Mouse (Mus musculus) stomach, embryonic 14.5 days (tissue): Measurements from ENCODE around the gene Psmd5. TPM values are rescaled to one million over a fixed set of nuclear protein-coding genes. Genes with fewer than 3 reads are reported as not detected.
A peak's percentile ranks its signal among the peaks of the same experiment; 100 is the strongest.
"Not testable (repeated sequence)": the region's sequence is repeated elsewhere in the genome, so short reads cannot be mapped to it uniquely, and the experiment has no call there.

Experiments used
- ATAC-seq: fragments of 200-750 bp; cut with Nextera tagmentation; 2 replicates; pipeline ENCODE4 v1.8.0; 2017; ENCODE audit warnings: low read depth, moderate TSS enrichment; ENCODE audit not compliant: insufficient number of reproducible peaks, insufficient read depth, low FRiP score
- H3K27ac ChIP-seq: fragments of 300-500 bp; sonication (generic); 2 replicates; pipeline ENCODE4 v1.5.1; 2014; ENCODE audit warnings: mild to moderate bottlenecking, low read length, moderate library complexity, mixed read lengths
- H3K27me3 ChIP-seq: fragments of 300-500 bp; sonication (generic); 2 replicates; pipeline ENCODE4 v1.6.1; 2014; ENCODE audit warnings: low read length, control low read depth, mixed read lengths; ENCODE audit not compliant: control insufficient read depth, insufficient read depth
- H3K36me3 ChIP-seq: fragments of 300-500 bp; sonication (generic); 2 replicates; pipeline ENCODE4 v1.6.1; 2014; ENCODE audit warnings: mild to moderate bottlenecking, control low read depth, low read length, moderate library complexity, mixed read lengths; ENCODE audit not compliant: control insufficient read depth, insufficient read depth
- H3K4me1 ChIP-seq: fragments of 300-500 bp; sonication (generic); 2 replicates; pipeline ENCODE4 v1.6.1; 2014; ENCODE audit warnings: low read length, control low read depth, mixed read lengths; ENCODE audit not compliant: control insufficient read depth, insufficient read depth
- H3K4me2 ChIP-seq: fragments of 300-500 bp; sonication (generic); replicated peaks from 2 replicates; pipeline ENCODE4 v1.6.1; 2014; ENCODE audit warnings: low read depth, low read length, control low read depth
- H3K4me3 ChIP-seq: fragments of 300-500 bp; sonication (generic); 2 replicates; pipeline ENCODE4 v1.5.1; 2014; ENCODE audit warnings: low read depth, low read length, control low read depth
- H3K9ac ChIP-seq: fragments of 300-500 bp; sonication (generic); replicated peaks from 2 replicates; pipeline ENCODE4 v1.6.1; 2014; ENCODE audit warnings: low read depth, mild to moderate bottlenecking, control low read depth, low read length, moderate library complexity, mixed read lengths
- H3K9me3 ChIP-seq: fragments of 300-500 bp; sonication (generic); 2 replicates; pipeline ENCODE4 v1.6.1; 2016; ENCODE audit warnings: low read depth, low read length, control low read depth; ENCODE audit not compliant: control insufficient read depth
- WGBS: fragments of 180-500 bp; shearing (Covaris S2); extraction: QIAGEN DNeasy Blood & Tissue Kit; methylation state at CpG from one replicate; pipeline ENCODE4 v1.1.7; 2014; 5-methylcytosine and 5-hydroxymethylcytosine counted together
- polyA plus RNA-seq: library from polyadenylated mRNA; unstranded; fragments of >200 nt; fragmentation: Nextera tagmentation; extraction: Ambion mirVana; gene quantifications from 2 replicates; pipeline ENCODE4 v1.2.1, GENCODE M21; 2014

Psmd5 gene
- polyA plus RNA-seq, 1 experiment from 2014 or later: 99.2 TPM

- ATAC-seq: no peak
- Histone ChIP-seq H3K4me1 (peaks cover 6% of the 10 kb centered on the region; the same call in 1 of the 2 replicates), H3K27ac (no peak overlapping the region), H3K9ac (no peak overlapping the region), H3K4me2 (no peak overlapping the region), H3K9me3 (no peaks in the 10 kb centered on the region), H3K4me3 (no peak overlapping the region), H3K27me3 (no peaks in the 10 kb centered on the region), H3K36me3 (no peaks in the 10 kb centered on the region; the same call in 1 of the 2 replicates)
- WGBS: 83% methylated on average over 1 of the region's 1 CpGs
These were observed 46.7 kb downstream of the Psmd5 start for GRCm38 (mm10) chr2:34828026-34828425.

GRCm38 (mm10) chr2:34827591-34827990 lies 47.2 kb downstream of the Psmd5 start:
- H3K4me1 ChIP-seq: peaks cover 6% of the 10 kb centered on the region; the same call in 1 of the 2 replicates
- no peak overlapping the region for H3K27ac ChIP-seq
- no peak overlapping the region for H3K9ac ChIP-seq
- no peak for ATAC-seq
- 91% methylated on average over 4 of the region's 4 CpGs for WGBS
- H3K4me3 ChIP-seq: no peak overlapping the region
- H3K27me3 ChIP-seq: no peaks in the 10 kb centered on the region
- H3K4me2 ChIP-seq: no peak overlapping the region
- peaks cover 2% of the 10 kb centered on the region; the same call in 1 of the 2 replicates for H3K36me3 ChIP-seq
- H3K9me3 ChIP-seq: no peaks in the 10 kb centered on the region

- WGBS: 37% methylated on average over 20 of the region's 21 CpGs
- no peak for ATAC-seq
These were observed 48.1 kb downstream of the Psmd5 start for GRCm38 (mm10) chr2:34826460-34827231.

GRCm38 (mm10) chr2:34825827-34826459 lies 48.8 kb downstream of the Psmd5 start, which contains the start of gene Fbxw2:
Gene Fbxw2, minus strand, starts transcription at chr2:34826311.
- under 1% methylated on average over 57 of the region's 57 CpGs for WGBS
- H3K4me2 ChIP-seq: peak within 1 kb of the TSS; percentile 88
- peaks cover 4% of the 10 kb centered on the region; the same call in 1 of the 2 replicates for H3K36me3 ChIP-seq
- no peaks in the 10 kb centered on the region for H3K27me3 ChIP-seq
- peaks cover 6% of the 10 kb centered on the region; the same call in 1 of the 2 replicates for H3K4me1 ChIP-seq
- peak; percentile 97 for ATAC-seq
- H3K9ac ChIP-seq: peak within 1 kb of the TSS; percentile 91
- no peaks in the 10 kb centered on the region for H3K9me3 ChIP-seq
- H3K27ac ChIP-seq: peak within 1 kb of the TSS; percentile 80; the same call in 1 of the 2 replicates
- H3K4me3 ChIP-seq: peak within 1 kb of the TSS; percentile 95

More at GRCm38 (mm10) chr2:34826460-34827231, 48.1 kb downstream of the Psmd5 start:
- Histone ChIP-seq H3K27me3 (no peaks in the 10 kb centered on the region), H3K4me2 (peak overlapping the region; percentile 88), H3K36me3 (peaks cover 4% of the 10 kb centered on the region; the same call in 1 of the 2 replicates), H3K4me3 (peak overlapping the region; percentile 95), H3K27ac (peak overlapping the region; percentile 80; the same call in 1 of the 2 replicates), H3K9me3 (no peaks in the 10 kb centered on the region), H3K9ac (peak overlapping the region; percentile 91), H3K4me1 (peaks cover 6% of the 10 kb centered on the region; the same call in 1 of the 2 replicates)

GRCm38 (mm10) chr2:34818492-34818891 lies 56.3 kb downstream of the Psmd5 start:
- Histone ChIP-seq H3K27me3 (no peaks in the 10 kb centered on the region), H3K36me3 (peaks cover 27% of the 10 kb centered on the region), H3K4me2 (no peak overlapping the region), H3K9ac (no peak overlapping the region), H3K4me3 (no peak overlapping the region), H3K9me3 (no peaks in the 10 kb centered on the region), H3K4me1 (no peaks in the 10 kb centered on the region), H3K27ac (no peak overlapping the region)
- 93% methylated on average over 2 of the region's 2 CpGs for WGBS
- no peak for ATAC-seq

GRCm38 (mm10) chr2:34815893-34816292 lies 58.9 kb downstream of the Psmd5 start:
- not testable (repeated sequence) for H3K4me2 ChIP-seq, H3K4me3 ChIP-seq, H3K4me1 ChIP-seq, ATAC-seq, H3K27ac ChIP-seq, H3K27me3 ChIP-seq, H3K9ac ChIP-seq, H3K9me3 ChIP-seq
- WGBS: 97% methylated on average over 2 of the region's 2 CpGs
- H3K36me3 ChIP-seq: peaks cover 47% of the 10 kb centered on the region

GRCm38 (mm10) chr2:34812706-34813105 lies 62.1 kb downstream of the Psmd5 start:
- peaks cover 70% of the 10 kb centered on the region for H3K36me3 ChIP-seq
- ATAC-seq: no peak
- WGBS: 88% methylated on average over 7 of the region's 7 CpGs

GRCm38 (mm10) chr2:34810775-34811174 lies 64.0 kb downstream of the Psmd5 start:
- Histone ChIP-seq H3K9me3 (no peaks in the 10 kb centered on the region), H3K27ac (no peak overlapping the region), H3K4me2 (no peak overlapping the region), H3K9ac (no peak overlapping the region), H3K4me1 (no peaks in the 10 kb centered on the region), H3K36me3 (peaks cover 75% of the 10 kb centered on the region), H3K4me3 (no peak overlapping the region), H3K27me3 (no peaks in the 10 kb centered on the region)
- no peak for ATAC-seq
- WGBS: 94% methylated on average over 3 of the region's 3 CpGs

More at GRCm38 (mm10) chr2:34812706-34813105, 62.1 kb downstream of the Psmd5 start:
- Histone ChIP-seq H3K4me2 (no peak overlapping the region), H3K27ac (no peak overlapping the region), H3K4me1 (no peaks in the 10 kb centered on the region), H3K27me3 (no peaks in the 10 kb centered on the region), H3K9ac (no peak overlapping the region), H3K4me3 (no peak overlapping the region), H3K9me3 (no peaks in the 10 kb centered on the region)
